Mouse (Mus musculus) v-Abl transformed pro-B cells (cell line): ENCODE data around the gene Gm4553.
"Not testable (repeated sequence)": the region's sequence is repeated elsewhere in the genome, so short reads cannot be mapped to it uniquely, and the experiment has no call there.

Experiments used
- in situ Hi-C, 2 experiments: fragments of 400-800 bp; cut with MboI; formaldehyde crosslinking; loops; one replicate each; pipeline ENCODE4 v1.15.1; 2025; ENCODE audit not compliant: unreplicated experiment in 2 of 2

Gm4553 gene

DNA sequence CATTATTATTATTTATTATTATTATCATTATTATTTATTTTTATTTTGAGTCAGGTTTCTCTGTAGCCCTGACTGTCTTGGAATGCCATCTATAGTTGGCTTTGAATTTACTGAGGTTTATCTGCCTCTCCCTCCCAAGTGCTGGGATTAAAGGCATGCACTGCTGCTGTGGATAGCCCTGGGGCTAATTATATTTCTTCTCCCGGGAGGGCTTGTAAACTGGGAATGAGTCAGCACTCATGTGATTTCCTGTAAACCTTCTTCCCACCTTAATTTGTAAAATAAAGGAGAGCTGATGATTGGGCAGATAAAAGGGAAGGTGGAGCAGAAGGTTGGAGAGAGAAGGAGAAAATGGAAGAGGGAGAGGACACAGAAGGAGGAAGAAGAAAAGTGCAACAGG, 24.8 kb downstream of the Gm4553 start:
- in situ Hi-C loops, result loop anchor here in 1 of 2 experiments (10.0 kb wide), 1 partner anchor 144 kb away; no protein-coding TSS in a partner anchor

DNA sequence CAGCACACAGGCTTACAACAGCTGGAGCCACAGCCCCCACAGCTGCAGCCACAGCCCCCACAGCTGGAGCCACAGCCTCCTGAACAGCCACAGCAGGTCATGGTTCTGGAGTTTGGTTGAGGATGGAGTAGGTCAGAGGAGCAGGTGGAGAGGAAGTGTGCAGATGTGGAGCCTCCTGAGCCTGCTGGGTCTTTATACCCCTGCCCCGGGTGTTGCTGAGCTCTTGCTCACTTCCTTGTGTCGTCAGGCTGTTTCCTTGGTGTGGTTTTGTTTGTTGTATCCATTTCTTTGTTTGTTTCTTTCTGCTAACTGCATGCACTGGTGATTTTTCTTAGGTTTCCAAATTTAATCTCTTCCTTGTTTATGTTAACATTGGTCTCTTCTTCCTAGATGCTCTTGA, 29.6 kb downstream of the Gm4553 start, which contains the start of gene Gm39115:
Gene Gm39115 (minus strand): TSS at position 101 of the 400 bp plus-strand sequence.
- in situ Hi-C loops, result not testable (repeated sequence)

DNA sequence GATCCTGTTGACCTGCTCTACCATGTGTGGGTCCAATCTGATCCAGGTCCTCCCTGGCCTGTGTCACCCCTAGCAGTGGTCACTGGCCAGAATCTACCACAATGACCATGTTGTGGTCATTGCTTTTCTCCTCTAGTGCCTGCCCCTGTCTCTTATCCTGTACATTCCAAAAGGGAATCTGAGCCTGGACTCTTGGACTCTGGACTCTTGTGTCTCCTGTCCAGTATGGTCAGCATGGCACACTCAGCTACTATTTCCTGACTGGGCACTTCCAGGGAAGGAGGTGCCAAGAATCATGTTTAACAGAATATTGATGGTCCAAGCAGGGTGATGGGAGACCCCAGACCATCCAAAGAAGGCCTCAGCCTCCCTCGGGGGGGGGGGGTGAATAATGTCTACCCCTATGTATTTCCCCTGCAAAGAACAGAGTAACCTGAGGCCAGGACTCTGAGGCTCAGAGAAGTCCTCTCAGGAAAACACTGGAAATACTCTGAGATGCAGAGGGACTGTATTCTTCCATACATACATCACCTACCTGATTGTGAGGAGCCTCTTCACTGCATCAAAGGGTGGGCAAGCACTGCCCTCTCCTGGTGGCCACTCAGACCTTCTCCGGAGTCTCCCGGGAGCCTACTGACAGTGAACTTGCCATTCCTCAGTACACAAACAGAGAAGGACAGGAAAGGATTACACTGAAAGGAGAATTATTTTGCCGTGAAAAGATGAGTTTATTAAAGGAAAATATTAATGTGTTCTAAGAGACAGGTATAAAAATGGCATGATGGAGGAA, 31.1 kb downstream of the Gm4553 start:
- in situ Hi-C loops, result no loop called here

DNA sequence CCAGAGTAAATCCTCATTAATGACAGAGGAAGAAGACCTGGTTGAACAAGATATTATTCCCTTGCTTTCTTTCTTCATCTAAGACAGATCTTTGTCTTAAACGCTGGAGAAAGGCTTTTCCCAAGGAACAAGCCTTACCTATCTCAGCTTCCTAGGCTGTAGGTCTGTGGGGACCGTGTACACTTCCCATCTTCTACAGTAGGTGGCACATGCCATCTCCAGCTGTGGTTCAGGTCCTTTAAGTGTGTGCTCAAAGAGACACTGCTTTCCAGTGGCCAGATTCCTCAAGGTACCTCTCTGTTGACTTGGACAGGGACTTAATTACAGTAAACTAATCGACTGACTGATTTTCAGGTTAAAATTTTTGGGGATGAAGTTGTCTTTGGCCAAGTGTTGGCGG, 36.7 kb downstream of the Gm4553 start:
- in situ Hi-C loops, result no loop called here

DNA sequence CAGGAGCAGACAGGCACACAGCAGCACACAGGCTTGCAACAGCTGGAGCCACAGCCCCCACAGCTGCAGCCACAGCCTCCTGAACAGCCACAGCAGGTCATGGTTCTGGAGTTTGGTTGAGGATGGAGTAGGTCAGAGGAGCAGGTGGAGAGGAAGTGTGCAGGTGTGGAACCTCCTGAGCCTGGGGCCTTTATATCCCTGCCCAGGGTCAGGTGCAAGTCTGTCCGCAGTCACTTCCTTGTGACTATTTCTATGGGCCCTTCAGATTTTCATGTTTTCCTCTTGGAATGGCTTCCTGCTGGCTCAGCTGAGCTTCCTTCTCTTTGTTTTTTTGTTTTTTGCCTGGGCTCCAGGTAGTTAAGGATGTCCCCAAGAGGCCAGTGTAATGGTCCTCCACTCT, 44.9 kb downstream of the Gm4553 start, which contains the start of gene Gm45618:
Gene Gm45618 (minus strand): TSS at position 101 of the 400 bp plus-strand sequence.
- in situ Hi-C loops, result loop anchor here (25.0 kb wide), 1 partner anchor 358 kb away; no protein-coding TSS in a partner anchor

DNA sequence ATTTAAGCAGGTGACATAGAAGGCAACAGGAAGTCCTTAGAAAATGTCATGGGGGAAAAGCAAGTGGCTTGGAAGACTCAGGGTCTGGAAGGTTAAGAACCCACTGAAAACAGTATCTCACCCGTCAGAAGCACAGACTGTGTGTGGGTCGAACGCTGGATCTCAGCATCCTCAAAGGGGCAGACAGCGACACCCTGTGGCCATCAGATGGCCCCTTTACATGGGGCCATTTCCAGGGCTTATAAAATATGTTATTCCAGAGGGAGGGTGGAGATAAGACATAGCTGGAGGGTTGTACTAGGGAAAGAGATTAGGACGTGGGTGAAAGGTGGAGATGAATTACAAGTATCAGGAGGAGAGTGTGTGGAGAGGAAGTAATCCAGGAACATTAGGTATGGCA, 45.9 kb downstream of the Gm4553 start:
- in situ Hi-C loops, result loop anchor here (25.0 kb wide), 1 partner anchor 357 kb away; no protein-coding TSS in a partner anchor
